Mouse (Mus musculus) right cerebral cortex, postnatal 25 days (tissue): ENCODE data around the gene Hmgn5.

Experiments
- DNase-seq: peaks from one replicate; pipeline ENCODE4 v3.0.0; 2022

The Hmgn5 gene

GRCm38 (mm10) chrX:109013283-109013682 is at the start of gene Hmgn5:
Hmgn5 (minus strand) TSS chrX:109013404.
- DNase-seq, result peak; percentile 81

GRCm38 (mm10) chrX:109047773-109048172 is 34.6 kb upstream of the Hmgn5 start:
- DNase-seq, result no peak

GRCm38 (mm10) chrX:109026224-109026623 is 13.0 kb upstream of the Hmgn5 start:
- no peak for DNase-seq

GRCm38 (mm10) chrX:109020858-109021257 is 7.7 kb upstream of the Hmgn5 start:
- DNase-seq, result no peak

GRCm38 (mm10) chrX:109014166-109014565 is 962 bp upstream of the Hmgn5 start:
- DNase-seq, result no peak

GRCm38 (mm10) chrX:109013686-109014085 is 482 bp upstream of the Hmgn5 start:
- no peak for DNase-seq

- DNase-seq, result peak; percentile 40
These were observed 703 bp downstream of the Hmgn5 start for GRCm38 (mm10) chrX:109012371-109013031.

- DNase-seq, result no peak
These were observed 1.5 kb downstream of the Hmgn5 start for GRCm38 (mm10) chrX:109011611-109012185.

GRCm38 (mm10) chrX:109001277-109001676 is 11.9 kb downstream of the Hmgn5 start:
- no peak for DNase-seq
